17 mouse cellular contexts compared by ENCODE assay signal in genomic region chr5:139888624-139889023, GRCm38 (mm10). TPM values are rescaled to one million over a fixed set of nuclear protein-coding genes. Genes with fewer than 3 reads are reported as not detected.
"Had no signal": no experiment of that assay in that cellular context is flagged by ENCODE, and none has a peak within 500 bp of the region (broad histone marks: within the 10 kb centered on the region; RNA-seq: fewer than 3 reads in every experiment).

No protein-coding gene starts in this region.

- ATAC-seq: liver, postnatal 0 days; midbrain, embryonic 13.5 days had no signal

- H3K27ac ChIP-seq: kidney, postnatal 0 days; limb, embryonic 12.5 days; liver, embryonic 13.5 days; lung, embryonic 15.5 days; macrophage; neural tube, embryonic 12.5 days had no signal

- H3K4me3 ChIP-seq: limb, embryonic 12.5 days; liver, embryonic 13.5 days; lung, embryonic 15.5 days; megakaryocyte, embryonic 14.5 days; midbrain, embryonic 13.5 days; neural tube, embryonic 12.5 days had no signal

- H3K27me3 ChIP-seq: limb, embryonic 12.5 days; lung, embryonic 15.5 days; midbrain, embryonic 13.5 days; neural tube, embryonic 12.5 days had no signal

- H3K9ac ChIP-seq: limb, embryonic 12.5 days; liver, embryonic 13.5 days; liver, postnatal 0 days; lung, embryonic 15.5 days; midbrain, embryonic 13.5 days; neural tube, embryonic 12.5 days had no signal

- H3K4me2 ChIP-seq: limb, embryonic 12.5 days; liver, embryonic 13.5 days; lung, embryonic 15.5 days; midbrain, embryonic 13.5 days; neural tube, embryonic 12.5 days had no signal

- H3K4me1 ChIP-seq: liver, embryonic 13.5 days had no signal

- H3K36me3 ChIP-seq: limb, embryonic 12.5 days; liver, embryonic 13.5 days; lung, embryonic 15.5 days; midbrain, embryonic 13.5 days; neural tube, embryonic 12.5 days had no signal

- DNase-seq: kidney, postnatal 36 days; layer of hippocampus, adult 9-11 months; layer of hippocampus, postnatal 36 days; liver; liver, embryonic 13.5 days; liver, postnatal 0 days; lung, postnatal 14 days; right cerebral cortex, adult 18-20 months; thymus, adult 18-20 months; thymus, postnatal 14 days had no signal

- H3K9me3 ChIP-seq: limb, embryonic 12.5 days; liver, embryonic 13.5 days; lung, embryonic 15.5 days; midbrain, embryonic 13.5 days; neural tube, embryonic 12.5 days had no signal

RNA-seq across cellular contexts. Expression of gene Elfn1, which starts 19.1 kb away (rescaled TPM):
- polyA plus RNA-seq: liver, postnatal 0 days; macrophage had no signal
